Mouse (Mus musculus): ENCODE data around the gene Mctp2. TPM values are rescaled to one million over a fixed set of nuclear protein-coding genes. Genes with fewer than 3 reads are reported as not detected.

Gene Mctp2
- polyA plus RNA-seq, 1 experiment = 0.21 TPM

DNA sequence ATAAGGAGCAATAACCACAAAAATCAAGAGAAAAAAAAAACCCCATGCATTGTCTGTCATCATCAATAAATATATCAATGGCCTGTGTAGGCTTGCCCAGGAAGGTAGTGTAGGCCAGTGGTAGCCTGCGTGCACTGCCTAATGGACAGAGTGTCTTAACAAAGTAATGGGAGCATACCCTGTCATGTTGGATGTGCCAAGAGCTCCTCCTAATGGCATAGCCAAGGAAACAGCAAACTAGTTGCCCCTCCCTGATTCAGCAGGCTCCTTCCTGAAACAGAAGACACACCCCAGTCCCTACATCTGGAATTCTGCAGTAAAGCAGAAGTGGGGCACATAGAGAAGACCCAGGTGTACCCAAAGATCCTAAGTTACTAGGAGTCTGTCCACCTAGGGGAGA, 113.1 kb downstream of the Mctp2 start:
- Histone ChIP-seq H3K27me3 (ENCODE audit: control insufficient read depth, insufficient read depth, low read length) (no peaks in the 10 kb centered on the region), H3K36me3 (ENCODE audit: control insufficient read depth, insufficient read depth, low read length) (no peaks in the 10 kb centered on the region), H3K4me3 (ENCODE audit: control insufficient read depth, low read depth, low read length) (no peak overlapping the region), H3K27ac (ENCODE audit: control insufficient read depth, insufficient read depth, low read depth, low read length) (no peak overlapping the region), H3K4me1 (ENCODE audit: control insufficient read depth, insufficient read depth, low read length) (no peaks in the 10 kb centered on the region)
- TF ChIP-seq CTCF (IDR thresholded peaks at IDR 0.05; ENCODE audit: control insufficient read depth, insufficient read depth, insufficient replicate concordance, low read depth, low read length) (no peak), POLR2A (IDR thresholded peaks at IDR 0.05; ENCODE audit: control insufficient read depth, low read depth, low read length) (no peak)

DNA sequence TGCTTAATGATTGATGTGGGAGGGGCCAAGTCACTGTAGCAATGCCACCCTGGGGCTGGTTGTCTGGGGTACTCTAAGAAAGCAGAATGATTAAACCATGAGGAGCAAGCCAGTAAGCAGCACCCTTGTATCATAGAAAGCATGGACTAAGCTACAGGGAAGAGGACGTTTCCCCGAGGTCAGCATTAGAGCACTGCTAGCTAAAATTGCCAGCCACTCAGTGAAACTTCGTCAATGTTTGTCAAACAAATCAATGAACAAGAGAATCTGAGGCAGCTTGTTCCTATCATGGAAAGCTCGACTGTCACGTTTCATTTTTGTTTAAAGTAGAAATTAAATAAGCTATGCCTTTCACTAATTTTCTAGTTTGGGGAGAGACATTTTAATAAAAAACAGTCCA, 124.8 kb downstream of the Mctp2 start:
- H3K36me3 ChIP-seq (ENCODE audit: control insufficient read depth, insufficient read depth, low read length) = no peaks in the 10 kb centered on the region
- TF ChIP-seq CTCF (IDR thresholded peaks at IDR 0.05; ENCODE audit: control insufficient read depth, insufficient read depth, insufficient replicate concordance, low read depth, low read length) (no peak), POLR2A (IDR thresholded peaks at IDR 0.05; ENCODE audit: control insufficient read depth, low read depth, low read length) (no peak)
- no peak overlapping the region for H3K4me3 ChIP-seq (ENCODE audit: control insufficient read depth, low read depth, low read length)
- no peaks in the 10 kb centered on the region for H3K27me3 ChIP-seq (ENCODE audit: control insufficient read depth, insufficient read depth, low read length)
- H3K27ac ChIP-seq (ENCODE audit: control insufficient read depth, insufficient read depth, low read depth, low read length) = no peak overlapping the region
- no peaks in the 10 kb centered on the region for H3K4me1 ChIP-seq (ENCODE audit: control insufficient read depth, insufficient read depth, low read length)

DNA sequence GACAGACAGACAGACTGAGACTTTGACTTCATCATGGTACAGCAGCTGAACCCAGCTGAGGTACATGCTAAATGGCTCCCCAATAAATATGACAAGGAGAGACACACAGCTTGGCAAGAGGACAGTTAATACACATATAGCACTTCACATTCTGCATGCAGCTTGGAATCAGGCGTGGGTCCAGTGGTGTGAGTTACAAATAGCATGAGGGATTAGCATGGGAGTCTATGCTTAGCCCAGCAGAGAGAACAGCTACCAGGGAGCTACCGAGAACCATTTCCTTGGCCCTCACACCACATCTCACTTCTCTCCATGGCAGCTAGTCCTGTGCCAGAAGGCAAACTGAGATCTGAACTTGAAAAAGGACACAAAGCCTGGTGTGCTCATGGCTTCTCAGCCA, 137.1 kb downstream of the Mctp2 start:
- Histone ChIP-seq H3K4me3 (ENCODE audit: control insufficient read depth, low read depth, low read length) (no peak overlapping the region), H3K27me3 (ENCODE audit: control insufficient read depth, insufficient read depth, low read length) (no peaks in the 10 kb centered on the region), H3K4me1 (ENCODE audit: control insufficient read depth, insufficient read depth, low read length) (no peaks in the 10 kb centered on the region), H3K27ac (ENCODE audit: control insufficient read depth, insufficient read depth, low read depth, low read length) (no peak overlapping the region), H3K36me3 (ENCODE audit: control insufficient read depth, insufficient read depth, low read length) (no peaks in the 10 kb centered on the region)
- TF ChIP-seq CTCF (IDR thresholded peaks at IDR 0.05; ENCODE audit: control insufficient read depth, insufficient read depth, insufficient replicate concordance, low read depth, low read length) = no peak
- TF ChIP-seq POLR2A (IDR thresholded peaks at IDR 0.05; ENCODE audit: control insufficient read depth, low read depth, low read length) = no peak

DNA sequence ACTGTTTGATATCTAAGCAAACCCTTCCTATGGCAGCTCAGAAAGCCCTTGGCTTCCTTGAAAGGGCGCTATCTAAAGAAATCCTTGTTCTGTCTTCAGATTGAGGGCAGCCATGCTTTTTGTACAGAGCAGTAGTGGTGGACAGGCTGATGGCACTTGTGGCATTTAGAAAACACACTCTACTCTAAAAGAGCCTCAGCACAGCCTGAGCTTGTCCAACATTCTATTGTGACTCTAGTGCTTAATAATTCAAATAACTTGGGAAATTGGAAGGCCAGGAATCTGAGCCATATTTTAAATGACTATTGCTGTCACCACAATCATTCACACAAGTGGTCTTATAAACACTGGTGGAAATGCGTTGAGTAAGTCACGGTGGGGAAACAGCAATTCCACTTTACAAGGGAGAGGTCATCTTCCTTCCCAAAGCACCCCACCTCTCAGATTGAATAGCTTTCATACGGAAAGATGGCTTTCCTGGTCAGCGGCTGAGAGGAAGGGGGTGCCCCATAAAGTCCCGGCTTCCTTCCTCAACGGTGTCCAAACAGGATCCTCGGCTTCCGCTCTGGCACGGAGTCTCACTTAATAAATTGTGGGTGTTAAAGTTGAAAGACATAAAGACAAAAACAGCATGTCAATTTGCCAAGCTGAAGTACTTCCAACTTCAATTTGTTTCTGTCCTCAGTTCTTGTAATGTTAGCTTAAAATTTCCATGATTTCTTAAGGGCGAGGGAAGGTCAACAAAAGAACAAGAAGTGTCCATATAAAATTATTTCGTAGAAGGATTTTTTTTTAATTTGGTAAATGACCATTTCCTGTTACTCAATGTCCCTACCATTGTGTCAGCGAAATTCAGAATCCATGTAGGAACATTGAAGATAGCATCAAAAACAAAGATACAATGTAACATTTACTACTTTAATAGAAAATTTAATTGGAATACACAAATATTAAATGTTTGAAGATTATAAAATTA, 140.4 kb downstream of the Mctp2 start:
- no peaks in the 10 kb centered on the region for H3K4me1 ChIP-seq (ENCODE audit: control insufficient read depth, insufficient read depth, low read length)
- no peaks in the 10 kb centered on the region for H3K27me3 ChIP-seq (ENCODE audit: control insufficient read depth, insufficient read depth, low read length)
- no peak overlapping the region for H3K4me3 ChIP-seq (ENCODE audit: control insufficient read depth, low read depth, low read length)
- no peak for TF ChIP-seq CTCF (IDR thresholded peaks at IDR 0.05; ENCODE audit: control insufficient read depth, insufficient read depth, insufficient replicate concordance, low read depth, low read length)
- no peak for TF ChIP-seq POLR2A (IDR thresholded peaks at IDR 0.05; ENCODE audit: control insufficient read depth, low read depth, low read length)
- H3K36me3 ChIP-seq (ENCODE audit: control insufficient read depth, insufficient read depth, low read length) = no peaks in the 10 kb centered on the region
- no peak overlapping the region for H3K27ac ChIP-seq (ENCODE audit: control insufficient read depth, insufficient read depth, low read depth, low read length)

DNA sequence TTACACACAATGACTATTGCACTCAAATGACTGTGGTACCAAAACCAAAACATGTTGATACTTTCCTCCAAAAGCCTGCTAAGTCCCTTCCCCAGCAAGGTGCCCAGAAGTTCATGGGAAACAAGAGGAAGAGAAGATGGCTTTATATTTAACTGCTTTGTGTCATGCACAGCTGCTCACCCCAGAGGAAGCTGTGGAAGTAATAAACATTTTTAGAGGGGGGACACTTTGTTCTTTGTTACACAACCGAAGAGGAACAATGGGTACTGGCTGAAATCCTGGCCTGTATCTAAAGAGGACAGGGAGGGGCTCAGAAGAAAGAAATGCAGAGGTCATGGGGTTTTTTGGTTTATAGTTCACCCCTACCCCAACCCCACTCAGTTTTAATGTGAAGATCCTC, 144.2 kb downstream of the Mctp2 start:
- H3K27ac ChIP-seq (ENCODE audit: control insufficient read depth, insufficient read depth, low read depth, low read length) = no peak overlapping the region
- H3K36me3 ChIP-seq (ENCODE audit: control insufficient read depth, insufficient read depth, low read length) = no peaks in the 10 kb centered on the region
- H3K4me3 ChIP-seq (ENCODE audit: control insufficient read depth, low read depth, low read length) = no peak overlapping the region
- no peaks in the 10 kb centered on the region for H3K4me1 ChIP-seq (ENCODE audit: control insufficient read depth, insufficient read depth, low read length)
- no peaks in the 10 kb centered on the region for H3K27me3 ChIP-seq (ENCODE audit: control insufficient read depth, insufficient read depth, low read length)
- TF ChIP-seq CTCF (IDR thresholded peaks at IDR 0.05; ENCODE audit: control insufficient read depth, insufficient read depth, insufficient replicate concordance, low read depth, low read length) = no peak

DNA sequence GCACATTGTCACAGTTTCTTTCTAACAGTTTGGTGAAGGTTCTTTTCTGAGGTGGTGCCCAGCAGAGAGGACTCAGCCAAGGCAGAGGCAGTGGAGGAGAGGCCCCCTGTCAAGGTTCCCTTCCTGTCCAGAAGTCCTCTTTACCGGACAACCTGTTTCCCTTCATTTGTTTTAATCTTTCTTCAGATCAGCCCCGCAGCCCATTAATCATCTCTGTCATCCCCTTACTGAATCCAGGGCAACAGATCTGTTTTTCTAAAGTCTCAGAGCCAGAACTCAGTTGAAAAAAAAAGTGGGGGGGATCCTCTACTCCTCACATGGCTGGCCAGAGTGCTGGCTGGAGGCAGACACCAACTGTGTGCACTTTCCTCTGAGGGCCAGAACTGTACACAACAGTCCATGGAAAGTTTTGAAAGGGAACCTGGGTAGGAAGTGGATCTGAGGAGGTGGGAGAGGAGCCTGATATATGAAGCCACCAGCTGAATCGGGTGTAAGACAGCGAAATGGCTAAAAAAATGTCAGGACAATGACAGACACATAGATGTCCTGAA, 146.8 kb downstream of the Mctp2 start:
- Histone ChIP-seq H3K36me3 (ENCODE audit: control insufficient read depth, insufficient read depth, low read length) (no peaks in the 10 kb centered on the region), H3K4me1 (ENCODE audit: control insufficient read depth, insufficient read depth, low read length) (no peaks in the 10 kb centered on the region), H3K27ac (ENCODE audit: control insufficient read depth, insufficient read depth, low read depth, low read length) (no peak overlapping the region), H3K27me3 (ENCODE audit: control insufficient read depth, insufficient read depth, low read length) (no peaks in the 10 kb centered on the region), H3K4me3 (ENCODE audit: control insufficient read depth, low read depth, low read length) (no peak overlapping the region)
- no peak for TF ChIP-seq CTCF (IDR thresholded peaks at IDR 0.05; ENCODE audit: control insufficient read depth, insufficient read depth, insufficient replicate concordance, low read depth, low read length)
- no peak for TF ChIP-seq POLR2A (IDR thresholded peaks at IDR 0.05; ENCODE audit: control insufficient read depth, low read depth, low read length)

DNA sequence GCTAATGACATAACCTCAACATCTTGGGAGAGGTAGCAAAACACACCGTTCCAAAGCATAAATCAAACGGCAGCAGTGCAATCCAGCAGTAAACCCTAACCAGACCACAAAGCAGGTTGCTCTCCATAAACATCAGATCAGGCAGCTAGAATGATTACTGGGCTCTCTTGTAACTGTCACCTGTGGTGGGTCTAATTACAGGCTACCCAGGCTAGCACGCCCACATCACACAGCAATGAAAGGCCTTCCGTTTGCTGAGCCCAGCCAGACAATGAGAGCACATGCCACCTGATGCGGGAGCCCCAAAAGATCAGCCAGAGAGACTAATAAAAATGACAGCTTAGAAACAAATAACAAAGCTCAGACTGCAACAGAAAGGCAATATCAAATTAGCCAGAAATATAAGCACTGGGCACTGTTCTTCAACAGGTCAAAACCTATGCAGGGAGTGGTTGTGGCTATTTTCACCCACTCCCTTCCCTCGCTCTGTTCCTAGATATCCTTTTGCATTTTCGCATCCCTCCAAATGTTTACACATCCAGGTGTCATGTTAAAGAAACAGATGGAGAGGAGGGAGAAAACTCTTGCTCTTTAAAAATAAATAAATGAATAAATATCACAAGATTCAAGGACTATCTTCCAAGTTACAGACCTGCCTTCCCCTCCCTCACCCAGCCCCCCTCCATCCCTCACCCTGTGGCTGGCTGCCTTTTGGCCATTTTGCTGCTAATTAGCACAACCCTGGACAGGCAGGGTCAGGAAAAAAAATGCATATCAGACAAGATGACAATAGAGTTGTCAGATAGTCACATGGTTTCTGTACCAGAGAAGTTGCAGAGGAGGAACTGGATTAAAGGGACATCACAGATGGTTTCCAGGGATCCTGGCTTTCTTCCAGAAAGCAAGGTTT, 155.4 kb downstream of the Mctp2 start:
- Histone ChIP-seq H3K27ac (ENCODE audit: control insufficient read depth, insufficient read depth, low read depth, low read length) (no peak overlapping the region), H3K27me3 (ENCODE audit: control insufficient read depth, insufficient read depth, low read length) (no peaks in the 10 kb centered on the region), H3K4me1 (ENCODE audit: control insufficient read depth, insufficient read depth, low read length) (no peaks in the 10 kb centered on the region), H3K4me3 (ENCODE audit: control insufficient read depth, low read depth, low read length) (no peak overlapping the region), H3K36me3 (ENCODE audit: control insufficient read depth, insufficient read depth, low read length) (no peaks in the 10 kb centered on the region)
- TF ChIP-seq POLR2A (IDR thresholded peaks at IDR 0.05; ENCODE audit: control insufficient read depth, low read depth, low read length) (no peak), CTCF (IDR thresholded peaks at IDR 0.05; ENCODE audit: control insufficient read depth, insufficient read depth, insufficient replicate concordance, low read depth, low read length) (no peak)

Data from testis, adult 2 months (tissue).